Mouse (Mus musculus): ENCODE measurements around the gene Zfhx2. TPM values are rescaled to one million over a fixed set of nuclear protein-coding genes. Genes with fewer than 3 reads are reported as not detected.
A peak's percentile ranks its signal among the peaks of the same experiment; 100 is the strongest.
"Not testable (repeated sequence)": the region's sequence is repeated elsewhere in the genome, so short reads cannot be mapped to it uniquely, and the experiment has no call there.

Gene Zfhx2
- polyA plus RNA-seq, 1 experiment from 2014 or later, result 1.2 TPM

DNA sequence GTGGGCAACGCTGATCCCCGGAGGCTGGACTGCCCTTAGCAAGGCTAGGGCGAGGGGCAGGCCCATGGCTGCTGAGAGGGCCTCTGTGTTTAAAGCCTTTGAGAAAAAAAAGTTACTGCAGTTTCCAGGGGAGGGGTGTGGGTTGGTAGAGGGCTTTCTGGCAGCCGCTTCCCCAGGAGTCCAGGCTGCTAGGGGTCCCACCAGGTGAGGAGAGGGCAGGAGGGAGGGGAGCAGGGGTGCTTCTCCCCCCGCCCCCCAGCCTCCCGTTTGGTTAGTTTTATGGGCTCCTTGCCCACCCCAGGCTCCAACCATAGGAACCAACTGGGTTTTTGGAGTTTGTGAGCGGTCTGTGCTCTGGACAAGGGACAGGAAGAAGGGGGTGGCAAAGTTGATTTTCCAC lies 30.3 kb downstream of the Zfhx2 start:
- H3K27me3 ChIP-seq, result 0 out of 2 replicates have a peak, but pooled peaks cover 12% of the 10 kb centered on the region

DNA sequence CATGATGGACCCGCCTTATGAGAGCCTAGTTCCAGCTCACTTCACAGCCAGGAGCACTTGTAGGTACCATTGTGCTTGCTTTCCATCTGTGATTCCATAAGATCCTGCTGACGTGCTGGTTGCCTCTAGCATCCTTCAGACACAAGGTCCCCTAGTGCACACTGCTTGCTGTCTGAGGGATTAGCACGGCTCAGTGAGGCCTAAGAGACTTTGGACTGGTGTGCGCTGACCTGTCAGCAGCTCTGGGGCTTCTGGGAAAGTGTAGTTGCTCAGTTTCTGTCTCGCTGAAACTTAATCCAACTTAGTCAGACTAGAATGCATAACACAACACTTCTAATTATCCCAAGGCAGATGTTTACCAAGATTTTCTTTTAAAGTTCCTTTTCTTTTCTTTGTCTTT lies 32.2 kb downstream of the Zfhx2 start:
- no peak for DNase-seq
- 78% methylated on average over 5 of the region's 5 CpGs for WGBS (ENCODE audit: insufficient replicate concordance)
- Histone ChIP-seq H3K9me3 (replicated peaks) (no peaks in the 10 kb centered on the region), H3K36me3 (no peaks in the 10 kb centered on the region), H3K9ac (no peak overlapping the region), H3K4me2 (no peak overlapping the region), H3K4me1 (replicated peaks) (peaks cover 92% of the 10 kb centered on the region), H3K27ac (peak overlapping the region; percentile 69), H3K4me3 (replicated peaks) (no peak overlapping the region), H3K27me3 (peaks cover 8% of the 10 kb centered on the region; the same call in 1 of the 2 replicates)
- ATAC-seq (ENCODE audit: low read depth), result no peak

More for the DNA sequence above, 30.3 kb downstream of the Zfhx2 start:
- DNase-seq (no peak), ATAC-seq (ENCODE audit: low read depth) (no peak)
- Histone ChIP-seq H3K4me3 (replicated peaks) (peak overlapping the region; percentile 68; the same call in 1 of the 2 replicates), H3K27ac (peak overlapping the region; percentile 90), H3K4me2 (peak overlapping the region; percentile 85), H3K9me3 (replicated peaks) (no peaks in the 10 kb centered on the region), H3K36me3 (peaks cover 11% of the 10 kb centered on the region; the same call in 1 of the 2 replicates), H3K4me1 (replicated peaks) (peaks cover 94% of the 10 kb centered on the region), H3K9ac (peak overlapping the region; percentile 85)
- whole genome bisulfite sequencing (ENCODE audit: insufficient replicate concordance), result 68% methylated on average over 7 of the region's 7 CpGs

GRCm38 (mm10) chr14:55059009-55059408 lies 33.1 kb downstream of the Zfhx2 start:
- Histone ChIP-seq H3K36me3 (no peaks in the 10 kb centered on the region), H3K9ac (peak overlapping the region; percentile 13; the same call in 1 of the 2 replicates), H3K27me3 (peaks cover 2% of the 10 kb centered on the region), H3K4me2 (peak overlapping the region; percentile 22), H3K4me1 (replicated peaks) (peaks cover 82% of the 10 kb centered on the region), H3K9me3 (replicated peaks) (no peaks in the 10 kb centered on the region), H3K4me3 (replicated peaks) (no peak overlapping the region), H3K27ac (peak overlapping the region; percentile 69)
- WGBS (ENCODE audit: insufficient replicate concordance), result 8% methylated on average over 1 of the region's 1 CpGs
- no peak for DNase-seq
- peak; percentile 31 for ATAC-seq (ENCODE audit: low read depth)

GRCm38 (mm10) chr14:55055167-55055834 lies 36.8 kb downstream of the Zfhx2 start:
- peaks cover 46% of the 10 kb centered on the region for H3K4me1 ChIP-seq (replicated peaks)
- no peaks in the 10 kb centered on the region for H3K36me3 ChIP-seq
- peaks cover 7% of the 10 kb centered on the region for H3K27me3 ChIP-seq
- H3K9ac ChIP-seq, result no peak overlapping the region
- no peak overlapping the region for H3K27ac ChIP-seq
- H3K4me3 ChIP-seq (replicated peaks), result no peak overlapping the region
- ATAC-seq (ENCODE audit: low read depth) (no peak), DNase-seq (no peak)
- H3K4me2 ChIP-seq, result no peak overlapping the region
- 76% methylated on average over 11 of the region's 11 CpGs for WGBS (ENCODE audit: insufficient replicate concordance)
- H3K9me3 ChIP-seq (replicated peaks), result no peaks in the 10 kb centered on the region

DNA sequence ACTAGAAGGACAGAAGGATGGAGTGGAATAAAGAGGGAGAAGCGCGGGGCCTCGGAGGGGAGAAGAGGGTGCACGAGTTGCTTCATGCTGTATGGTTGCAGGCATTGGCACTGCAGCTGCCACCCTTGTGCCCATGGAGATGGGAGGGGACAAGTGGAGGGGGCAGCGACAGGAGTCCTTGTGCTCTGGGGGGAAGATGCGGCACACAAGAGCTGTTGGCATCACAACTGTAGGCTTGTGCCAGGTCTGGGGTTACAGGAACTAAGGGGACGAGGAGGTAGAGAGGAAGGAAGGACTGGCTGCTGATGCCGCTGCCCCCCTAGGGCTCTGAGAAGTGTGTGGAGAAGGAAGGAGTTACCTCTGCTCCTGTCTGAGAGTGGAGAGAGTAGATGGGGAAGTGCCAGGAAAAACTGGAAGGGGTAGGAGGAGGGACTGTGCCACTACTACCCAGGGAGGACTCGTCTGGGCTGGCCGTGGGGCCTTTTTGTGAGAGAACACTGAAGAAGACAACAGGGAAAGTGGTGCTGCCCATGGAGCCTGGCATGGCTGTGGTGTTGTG lies 37.9 kb downstream of the Zfhx2 start:
- Histone ChIP-seq H3K9ac (no peak overlapping the region), H3K27me3 (peaks cover 7% of the 10 kb centered on the region), H3K27ac (no peak overlapping the region), H3K9me3 (replicated peaks) (no peaks in the 10 kb centered on the region), H3K4me3 (replicated peaks) (no peak overlapping the region), H3K4me2 (no peak overlapping the region), H3K36me3 (no peaks in the 10 kb centered on the region), H3K4me1 (replicated peaks) (peaks cover 37% of the 10 kb centered on the region)
- no peak for ATAC-seq (ENCODE audit: low read depth)
- WGBS (ENCODE audit: insufficient replicate concordance), result 65% methylated on average over 10 of the region's 10 CpGs
- no peak for DNase-seq

GRCm38 (mm10) chr14:55053708-55054190 lies 38.4 kb downstream of the Zfhx2 start:
- ATAC-seq (ENCODE audit: low read depth) (no peak), DNase-seq (no peak)
- Histone ChIP-seq H3K4me2 (no peak overlapping the region), H3K27me3 (peaks cover 7% of the 10 kb centered on the region), H3K9ac (no peak overlapping the region), H3K36me3 (no peaks in the 10 kb centered on the region), H3K4me1 (replicated peaks) (peaks cover 32% of the 10 kb centered on the region), H3K9me3 (replicated peaks) (no peaks in the 10 kb centered on the region), H3K27ac (no peak overlapping the region), H3K4me3 (replicated peaks) (no peak overlapping the region)
- WGBS (ENCODE audit: insufficient replicate concordance), result 78% methylated on average over 16 of the region's 17 CpGs

GRCm38 (mm10) chr14:55053050-55053449 lies 39.1 kb downstream of the Zfhx2 start:
- Histone ChIP-seq H3K4me3 (replicated peaks) (no peak overlapping the region), H3K36me3 (no peaks in the 10 kb centered on the region), H3K4me2 (no peak overlapping the region), H3K27me3 (peaks cover 7% of the 10 kb centered on the region), H3K27ac (no peak overlapping the region), H3K9me3 (replicated peaks) (no peaks in the 10 kb centered on the region), H3K4me1 (replicated peaks) (peaks cover 25% of the 10 kb centered on the region), H3K9ac (no peak overlapping the region)
- 64% methylated on average over 4 of the region's 4 CpGs for WGBS (ENCODE audit: insufficient replicate concordance)
- no peak for DNase-seq
- no peak for ATAC-seq (ENCODE audit: low read depth)

GRCm38 (mm10) chr14:55052496-55052895 lies 39.6 kb downstream of the Zfhx2 start:
- peaks cover 7% of the 10 kb centered on the region for H3K27me3 ChIP-seq
- no peaks in the 10 kb centered on the region for H3K36me3 ChIP-seq
- 77% methylated on average over 9 of the region's 9 CpGs for WGBS (ENCODE audit: insufficient replicate concordance)
- no peak overlapping the region for H3K4me3 ChIP-seq (replicated peaks)
- no peak overlapping the region for H3K27ac ChIP-seq
- no peak for DNase-seq
- ATAC-seq (ENCODE audit: low read depth), result no peak
- H3K9ac ChIP-seq, result no peak overlapping the region
- H3K4me2 ChIP-seq, result no peak overlapping the region
- H3K9me3 ChIP-seq (replicated peaks), result no peaks in the 10 kb centered on the region
- peaks cover 19% of the 10 kb centered on the region for H3K4me1 ChIP-seq (replicated peaks)

DNA sequence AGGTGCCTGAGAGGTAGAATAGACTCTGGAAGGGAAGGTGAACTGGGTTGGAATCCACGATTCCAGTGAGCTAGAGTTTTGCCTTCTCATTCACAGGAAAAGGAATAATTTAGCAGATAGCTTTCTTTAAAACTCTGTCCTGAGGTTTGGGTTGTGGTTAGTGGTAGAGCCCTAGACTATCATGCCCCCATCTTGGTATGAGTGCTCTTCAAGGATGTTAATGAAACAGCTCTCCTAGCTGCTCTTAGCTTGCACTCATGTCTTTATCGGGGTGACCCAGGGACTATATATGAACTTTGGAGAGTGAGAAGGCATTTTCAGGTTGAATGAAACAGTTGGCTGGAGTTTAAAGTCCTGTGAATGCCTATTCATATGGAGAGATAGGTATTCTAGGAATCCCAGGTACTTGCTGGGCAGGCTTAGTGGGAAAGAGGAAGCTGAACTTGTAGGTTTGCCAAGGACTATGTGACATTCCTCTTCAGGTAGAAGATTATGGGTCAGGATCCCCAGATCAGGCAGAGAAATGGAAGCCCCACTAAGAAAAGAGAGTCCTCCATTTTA lies 44.1 kb downstream of the Zfhx2 start:
- ATAC-seq (ENCODE audit: low read depth), result no peak
- no peak overlapping the region for H3K4me2 ChIP-seq

DNA sequence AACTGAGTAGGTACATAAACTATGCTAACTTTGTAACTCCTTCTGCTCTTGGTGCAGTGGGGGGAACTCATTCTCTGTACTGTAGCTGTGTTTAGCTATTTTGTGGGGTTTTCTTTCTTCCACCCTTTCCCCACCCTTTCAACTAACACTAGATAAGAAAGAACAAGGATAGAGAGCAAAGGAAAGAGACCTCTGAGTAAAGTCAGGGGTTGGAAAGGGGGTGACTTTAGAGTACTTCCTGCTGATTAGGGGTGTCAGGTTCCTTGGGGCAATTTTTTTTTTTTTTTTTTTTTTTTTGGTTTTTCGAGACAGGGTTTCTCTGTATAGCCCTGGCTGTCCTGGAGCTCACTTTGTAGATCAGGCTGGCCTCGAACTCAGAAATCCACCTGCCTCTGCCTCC lies 48.4 kb downstream of the Zfhx2 start:
- WGBS (ENCODE audit: insufficient replicate concordance), result 67% methylated on average over 1 of the region's 2 CpGs

More for the DNA sequence above, 44.1 kb downstream of the Zfhx2 start:
- Histone ChIP-seq H3K27ac (no peak overlapping the region), H3K4me3 (replicated peaks) (no peak overlapping the region), H3K9ac (no peak overlapping the region), H3K9me3 (replicated peaks) (no peaks in the 10 kb centered on the region), H3K27me3 (0 out of 2 replicates have a peak, but pooled peaks cover 4% of the 10 kb centered on the region), H3K4me1 (replicated peaks) (no peaks in the 10 kb centered on the region), H3K36me3 (no peaks in the 10 kb centered on the region)
- WGBS (ENCODE audit: insufficient replicate concordance), result 47% methylated on average over 2 of the region's 2 CpGs
- no peak for DNase-seq

GRCm38 (mm10) chr14:55032695-55033225 lies 59.4 kb downstream of the Zfhx2 start:
- 55% methylated on average over 19 of the region's 19 CpGs for WGBS (ENCODE audit: insufficient replicate concordance)
- Histone ChIP-seq H3K36me3 (no peaks in the 10 kb centered on the region), H3K27me3 (peaks cover 7% of the 10 kb centered on the region; the same call in 1 of the 2 replicates), H3K9me3 (replicated peaks) (no peaks in the 10 kb centered on the region), H3K9ac (no peak overlapping the region), H3K4me1 (replicated peaks) (peaks cover 17% of the 10 kb centered on the region), H3K4me2 (no peak overlapping the region), H3K4me3 (replicated peaks) (no peak overlapping the region), H3K27ac (no peak overlapping the region)
- ATAC-seq (ENCODE audit: low read depth) (no peak), DNase-seq (no peak)

More for the DNA sequence above, 48.4 kb downstream of the Zfhx2 start:
- H3K36me3 ChIP-seq; H3K9me3 ChIP-seq (replicated peaks); ATAC-seq (ENCODE audit: low read depth); H3K4me2 ChIP-seq; H3K27ac ChIP-seq; H3K4me3 ChIP-seq (replicated peaks); DNase-seq; H3K27me3 ChIP-seq; H3K9ac ChIP-seq; H3K4me1 ChIP-seq (replicated peaks): not testable (repeated sequence)

Data from liver, embryonic 13.5 days (tissue).